Mouse (Mus musculus) ES-Bruce4 (cell line): ENCODE results near the gene Entpd2.

Experiments
- CTCF ChIP-seq: IDR thresholded peaks from one replicate; pipeline ENCODE4 v1.8.1; 2011; ENCODE audit warnings: low read depth, low read length
- EP300 ChIP-seq: IDR thresholded peaks from 2 replicates; pipeline ENCODE4 v1.6.1; 2011; ENCODE audit warnings: low read depth, low read length; ENCODE audit not compliant: insufficient read depth
- POLR2A ChIP-seq: IDR thresholded peaks from one replicate; pipeline ENCODE4 v1.8.1; 2011; ENCODE audit warnings: low read length; ENCODE audit not compliant: insufficient read depth

- TF ChIP-seq POLR2A (no peak), CTCF (no peak), EP300 (no peak)
Observed at GRCm38 (mm10) chr2:25400291-25400690, 4.6 kb downstream of the Entpd2 start.
